Mouse (Mus musculus) heart, embryonic 11.5 days (tissue): ENCODE data around the gene Tex101. TPM values are rescaled to one million over a fixed set of nuclear protein-coding genes. Genes with fewer than 3 reads are reported as not detected.
"Not testable (repeated sequence)": the region's sequence is repeated elsewhere in the genome, so short reads cannot be mapped to it uniquely, and the experiment has no call there.

Experiments
- ATAC-seq: fragments of 200-750 bp; cut with Nextera tagmentation; replicated peaks from 2 replicates; pipeline ENCODE4 v1.8.0; 2017; ENCODE audit warnings: moderate library complexity; ENCODE audit not compliant: insufficient number of reproducible peaks, low FRiP score, low TSS enrichment
- H3K27ac ChIP-seq: fragments of 300-500 bp; sonication (generic); 2 replicates; pipeline ENCODE4 v1.5.1; 2014; ENCODE audit warnings: mild to moderate bottlenecking, low read depth, low read length
- H3K27me3 ChIP-seq: fragments of 300-500 bp; sonication (generic); 2 replicates; pipeline ENCODE4 v1.6.1; 2014; ENCODE audit warnings: mild to moderate bottlenecking, low read length, mixed read lengths; ENCODE audit not compliant: control insufficient read depth, insufficient read depth
- H3K36me3 ChIP-seq: fragments of 300-500 bp; sonication (generic); 2 replicates; pipeline ENCODE4 v1.6.1; 2014; ENCODE audit warnings: mild to moderate bottlenecking, low read length, moderate library complexity, mixed read lengths; ENCODE audit not compliant: control insufficient read depth, insufficient read depth
- H3K4me1 ChIP-seq: fragments of 300-500 bp; sonication (generic); 2 replicates; pipeline ENCODE4 v1.6.1; 2014; ENCODE audit warnings: low read length; ENCODE audit not compliant: control insufficient read depth, insufficient read depth
- H3K4me2 ChIP-seq: fragments of 300-500 bp; sonication (generic); 2 replicates; pipeline ENCODE4 v1.6.1; 2014; ENCODE audit warnings: mild to moderate bottlenecking, moderate library complexity
- H3K4me3 ChIP-seq: fragments of 300-500 bp; sonication (generic); 2 replicates; pipeline ENCODE4 v1.5.1; 2014; ENCODE audit warnings: low read depth, low read length
- H3K9ac ChIP-seq: fragments of 300-500 bp; sonication (generic); 2 replicates; pipeline ENCODE4 v1.6.1; 2014; ENCODE audit warnings: mild to moderate bottlenecking, low read depth, low read length, moderate library complexity
- H3K9me3 ChIP-seq: fragments of 300-500 bp; sonication (generic); replicated peaks from 2 replicates; pipeline ENCODE4 v1.6.1; 2016; ENCODE audit warnings: low read length; ENCODE audit not compliant: control insufficient read depth
- WGBS: fragments of 180-500 bp; shearing (Covaris S2); extraction: QIAGEN DNeasy Blood & Tissue Kit; methylation state at CpG from one replicate; pipeline ENCODE4 v1.1.7; 2014; ENCODE audit not compliant: insufficient replicate concordance; 5-methylcytosine and 5-hydroxymethylcytosine counted together
- polyA plus RNA-seq: library from polyadenylated mRNA; unstranded; fragments of >200 nt; fragmentation: Nextera tagmentation; extraction: Ambion mirVana; gene quantifications from 2 replicates; pipeline ENCODE4 v1.2.1, GENCODE M21; 2014

The Tex101 gene
- not detected in 2 replicates for polyA plus RNA-seq

GRCm38 (mm10) chr7:24676575-24676974 lies at the start of gene Tex101:
Gene Tex101, minus strand, starts transcription at chr7:24676675.
- H3K4me3 ChIP-seq, result no peak within 1 kb of the TSS
- no peak within 1 kb of the TSS for H3K4me2 ChIP-seq
- ATAC-seq, result no peak
- no peaks in the 10 kb centered on the region for H3K36me3 ChIP-seq
- 82% methylated on average over 9 of the region's 9 CpGs for WGBS
- H3K9ac ChIP-seq, result no peak within 1 kb of the TSS
- no peaks in the 10 kb centered on the region for H3K4me1 ChIP-seq
- no peaks in the 10 kb centered on the region for H3K27me3 ChIP-seq
- H3K27ac ChIP-seq, result no peak within 1 kb of the TSS
- H3K9me3 ChIP-seq, result no peaks in the 10 kb centered on the region

GRCm38 (mm10) chr7:24715039-24715438 lies 38.6 kb upstream of the Tex101 start:
- no peaks in the 10 kb centered on the region for H3K4me1 ChIP-seq

GRCm38 (mm10) chr7:24708832-24709292 lies 32.4 kb upstream of the Tex101 start, which contains the start of gene BC049730:
Gene BC049730, plus strand, starts transcription at chr7:24709242.
- WGBS, result 90% methylated on average over 14 of the region's 14 CpGs
- no peaks in the 10 kb centered on the region for H3K36me3 ChIP-seq
- H3K4me1 ChIP-seq, result no peaks in the 10 kb centered on the region
- no peaks in the 10 kb centered on the region for H3K27me3 ChIP-seq
- no peaks in the 10 kb centered on the region for H3K9me3 ChIP-seq
- no peak for ATAC-seq
- H3K9ac ChIP-seq, result no peak within 1 kb of the TSS
- H3K4me2 ChIP-seq, result no peak within 1 kb of the TSS
- no peak within 1 kb of the TSS for H3K4me3 ChIP-seq
- H3K27ac ChIP-seq, result no peak within 1 kb of the TSS

More at GRCm38 (mm10) chr7:24715039-24715438, 38.6 kb upstream of the Tex101 start:
- no peak overlapping the region for H3K9ac ChIP-seq
- no peaks in the 10 kb centered on the region for H3K27me3 ChIP-seq
- H3K27ac ChIP-seq, result no peak overlapping the region
- H3K36me3 ChIP-seq, result no peaks in the 10 kb centered on the region
- 62% methylated on average over 6 of the region's 6 CpGs for WGBS
- no peak overlapping the region for H3K4me2 ChIP-seq
- H3K4me3 ChIP-seq, result no peak overlapping the region
- H3K9me3 ChIP-seq, result no peaks in the 10 kb centered on the region
- ATAC-seq, result no peak

- not testable (repeated sequence) for ATAC-seq
These were observed 26.4 kb upstream of the Tex101 start for GRCm38 (mm10) chr7:24702841-24703240.

GRCm38 (mm10) chr7:24697891-24698290 lies 21.4 kb upstream of the Tex101 start:
- H3K9ac ChIP-seq, H3K36me3 ChIP-seq, H3K27me3 ChIP-seq, H3K9me3 ChIP-seq, H3K4me1 ChIP-seq, ATAC-seq, H3K4me3 ChIP-seq, H3K4me2 ChIP-seq, H3K27ac ChIP-seq: not testable (repeated sequence)
- WGBS, result 88% methylated on average over 4 of the region's 4 CpGs

More at GRCm38 (mm10) chr7:24702841-24703240, 26.4 kb upstream of the Tex101 start:
- H3K4me1 ChIP-seq, H3K36me3 ChIP-seq, H3K4me2 ChIP-seq, H3K4me3 ChIP-seq, H3K9ac ChIP-seq, H3K9me3 ChIP-seq, H3K27me3 ChIP-seq, H3K27ac ChIP-seq: not testable (repeated sequence)
- 71% methylated on average over 9 of the region's 9 CpGs for WGBS

GRCm38 (mm10) chr7:24692693-24693092 lies 16.2 kb upstream of the Tex101 start:
- not testable (repeated sequence) for H3K4me2 ChIP-seq, ATAC-seq, H3K27me3 ChIP-seq, H3K4me1 ChIP-seq, H3K9me3 ChIP-seq, H3K36me3 ChIP-seq, H3K4me3 ChIP-seq, H3K9ac ChIP-seq, H3K27ac ChIP-seq
- 73% methylated on average over 2 of the region's 3 CpGs for WGBS

GRCm38 (mm10) chr7:24687519-24687918 lies 11.0 kb upstream of the Tex101 start:
- not testable (repeated sequence) for H3K27ac ChIP-seq, H3K4me1 ChIP-seq, H3K4me3 ChIP-seq, H3K27me3 ChIP-seq, H3K9ac ChIP-seq, ATAC-seq, H3K36me3 ChIP-seq, H3K9me3 ChIP-seq, H3K4me2 ChIP-seq
- WGBS, result 85% methylated on average over 10 of the region's 10 CpGs

- not testable (repeated sequence) for H3K36me3 ChIP-seq, H3K4me2 ChIP-seq, H3K27ac ChIP-seq, H3K9ac ChIP-seq, H3K27me3 ChIP-seq, H3K4me1 ChIP-seq, H3K4me3 ChIP-seq, ATAC-seq, H3K9me3 ChIP-seq
- WGBS, result 72% methylated on average over 7 of the region's 7 CpGs
These were observed 7.6 kb upstream of the Tex101 start for GRCm38 (mm10) chr7:24684121-24684520.

GRCm38 (mm10) chr7:24671944-24672439 lies 4.5 kb downstream of the Tex101 start:
- no peak for ATAC-seq
- no peaks in the 10 kb centered on the region for H3K9me3 ChIP-seq
- no peaks in the 10 kb centered on the region for H3K4me1 ChIP-seq
- no peak overlapping the region for H3K4me2 ChIP-seq
- no peak overlapping the region for H3K27ac ChIP-seq
- no peak overlapping the region for H3K9ac ChIP-seq
- H3K27me3 ChIP-seq, result no peaks in the 10 kb centered on the region
- H3K4me3 ChIP-seq, result no peak overlapping the region
- no peaks in the 10 kb centered on the region for H3K36me3 ChIP-seq
- 88% methylated on average over 23 of the region's 23 CpGs for WGBS
